Mouse (Mus musculus): ENCODE results near the gene Tpm1. TPM values are rescaled to one million over a fixed set of nuclear protein-coding genes. Genes with fewer than 3 reads are reported as not detected.

Tpm1 gene
- polyA plus RNA-seq, 1 experiment from 2014 or later: 139 TPM

- peak within 1 kb of the TSS; percentile 95 for H3K4me3 ChIP-seq (ENCODE audit: low read depth, low read length)
- WGBS: 0% methylated on average over 32 of the region's 32 CpGs
- peak; percentile 99 for ATAC-seq (ENCODE audit: low read depth)
- H3K36me3 ChIP-seq (ENCODE audit: control insufficient read depth, insufficient read depth, low read length): 0 out of 2 replicates have a peak, but pooled peaks cover 6% of the 10 kb centered on the region
- peak within 1 kb of the TSS; percentile 94 for H3K9ac ChIP-seq (replicated peaks; ENCODE audit: low read depth, low read length)
- no peaks in the 10 kb centered on the region for H3K9me3 ChIP-seq (ENCODE audit: control insufficient read depth, low read length)
- peak within 1 kb of the TSS; percentile 89 for H3K27ac ChIP-seq (ENCODE audit: low read depth, low read length)
- H3K27me3 ChIP-seq (ENCODE audit: control insufficient read depth, insufficient read depth, low read length): no peaks in the 10 kb centered on the region
- H3K4me1 ChIP-seq (ENCODE audit: control insufficient read depth, insufficient read depth, low read length): no peaks in the 10 kb centered on the region
- H3K4me2 ChIP-seq (ENCODE audit: low read depth, low read length): peak within 1 kb of the TSS; percentile 59
Measured at GRCm38 (mm10) chr9:66975239-66975645, 74.0 kb downstream of the Tpm1 start, which contains the start of gene Lactb. Gene Lactb (minus strand): TSS chr9:66975484.

GRCm38 (mm10) chr9:66974721-66975225 is 74.4 kb downstream of the Tpm1 start:
- peak overlapping the region; percentile 59 for H3K4me2 ChIP-seq (ENCODE audit: low read depth, low read length)
- H3K36me3 ChIP-seq (ENCODE audit: control insufficient read depth, insufficient read depth, low read length): peaks cover 6% of the 10 kb centered on the region; the same call in 1 of the 2 replicates
- H3K4me3 ChIP-seq (ENCODE audit: low read depth, low read length): peak overlapping the region; percentile 95
- H3K27ac ChIP-seq (ENCODE audit: low read depth, low read length): peak overlapping the region; percentile 89
- no peaks in the 10 kb centered on the region for H3K9me3 ChIP-seq (ENCODE audit: control insufficient read depth, low read length)
- no peaks in the 10 kb centered on the region for H3K27me3 ChIP-seq (ENCODE audit: control insufficient read depth, insufficient read depth, low read length)
- ATAC-seq (ENCODE audit: low read depth): peak; percentile 87
- H3K9ac ChIP-seq (replicated peaks; ENCODE audit: low read depth, low read length): peak overlapping the region; percentile 94
- H3K4me1 ChIP-seq (ENCODE audit: control insufficient read depth, insufficient read depth, low read length): no peaks in the 10 kb centered on the region
- under 1% methylated on average over 40 of the region's 41 CpGs for WGBS

Other genes starting within 250 kb of the Tpm1 start
- gene Aph1c, start 214.7 kb downstream of the Tpm1 start, polyA plus RNA-seq (2014; fragmentation: Nextera tagmentation; extraction: Ambion mirVana): 2.3 and 4.0 TPM in 2 replicates
- gene Rab8b, start 129.7 kb downstream of the Tpm1 start, polyA plus RNA-seq (2014; fragmentation: Nextera tagmentation; extraction: Ambion mirVana): 35.5 and 41.1 TPM in 2 replicates
- 188 and 216 TPM in 2 replicates for gene Rps27l, start 103.3 kb downstream of the Tpm1 start, polyA plus RNA-seq (2014; fragmentation: Nextera tagmentation; extraction: Ambion mirVana)
- 15.0 and 19.0 TPM in 2 replicates for gene Lactb, start 73.9 kb downstream of the Tpm1 start, polyA plus RNA-seq (2014; fragmentation: Nextera tagmentation; extraction: Ambion mirVana)